Mouse (Mus musculus) frontal cortex, postnatal 14 days (tissue): ENCODE measurements around the gene Nfe2l3.

ENCODE experiments used
- DNase-seq, 2 experiments: peaks; one replicate each; pipeline ENCODE4 v3.0.0; 2022; ENCODE audit warnings: low spot score in 2 of 2

The Nfe2l3 gene

DNA sequence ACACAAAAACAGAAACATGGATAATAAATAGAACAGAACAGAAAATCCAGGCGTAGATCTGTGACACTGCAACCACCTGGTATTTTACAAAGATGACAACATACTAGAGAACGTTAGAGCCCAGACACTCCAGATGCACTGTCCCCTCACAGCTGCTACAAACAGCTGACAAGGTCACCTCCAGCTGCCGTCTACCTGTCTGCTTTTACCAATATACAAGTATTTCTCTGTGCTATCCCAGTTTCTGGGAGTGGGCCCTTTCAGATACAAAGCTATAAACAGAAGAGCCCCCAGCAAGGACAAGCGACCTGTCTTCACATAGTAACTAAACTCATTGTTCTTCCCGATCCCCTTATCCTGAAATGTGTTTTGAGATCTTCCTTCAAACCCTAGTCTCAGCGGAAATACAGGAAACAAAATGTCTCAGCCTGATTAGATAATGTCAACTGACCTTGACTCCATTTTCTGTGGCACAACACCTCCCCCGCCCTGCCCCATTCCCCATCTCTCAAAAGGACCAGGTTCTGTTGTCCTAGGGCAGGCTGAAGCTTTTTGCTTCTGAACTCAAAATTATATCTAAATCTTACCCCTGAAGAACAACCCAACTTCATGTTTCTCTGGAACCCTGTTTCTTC lies 53.7 kb downstream of the Nfe2l3 start:
- DNase-seq, result no peak

DNA sequence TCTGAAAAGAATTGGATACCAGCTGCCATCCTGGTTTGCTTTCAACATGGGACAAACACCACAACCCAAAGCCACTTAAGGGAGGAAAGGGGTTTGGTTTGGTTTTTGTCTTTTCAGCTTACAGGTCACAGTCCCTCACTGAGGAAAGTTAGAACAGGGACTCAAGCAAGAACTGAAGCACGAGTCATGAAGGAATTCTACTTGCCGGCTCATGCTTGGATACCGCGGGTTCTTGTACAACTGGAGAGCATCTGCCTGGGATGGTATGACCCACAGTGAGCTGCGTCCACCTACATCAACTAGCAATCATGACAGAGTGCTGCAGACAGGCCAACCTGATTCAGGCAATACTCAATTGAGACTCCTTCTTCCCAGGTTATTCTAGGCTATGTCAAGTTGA lies 54.3 kb downstream of the Nfe2l3 start:
- DNase-seq, result no peak

DNA sequence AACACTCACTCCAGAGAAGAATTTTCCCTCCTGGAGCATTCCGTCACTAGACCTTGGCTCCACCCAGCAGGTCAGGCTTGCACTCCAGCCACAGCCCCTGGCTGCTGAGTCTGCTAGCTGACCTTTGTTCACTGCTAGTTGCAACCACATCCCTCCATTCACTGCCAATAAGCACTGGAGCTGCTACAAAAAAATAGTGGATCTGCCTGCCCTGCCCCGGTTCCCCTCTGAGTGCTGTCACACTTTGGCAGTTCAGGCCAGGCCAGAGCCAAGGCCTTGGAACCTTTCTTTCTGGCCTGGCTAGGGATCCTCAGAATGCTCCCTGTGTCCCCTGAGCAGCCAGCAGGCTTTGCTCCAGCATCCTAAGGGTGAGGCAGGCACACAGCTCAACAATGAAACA lies 57.3 kb downstream of the Nfe2l3 start:
- no peak for DNase-seq

DNA sequence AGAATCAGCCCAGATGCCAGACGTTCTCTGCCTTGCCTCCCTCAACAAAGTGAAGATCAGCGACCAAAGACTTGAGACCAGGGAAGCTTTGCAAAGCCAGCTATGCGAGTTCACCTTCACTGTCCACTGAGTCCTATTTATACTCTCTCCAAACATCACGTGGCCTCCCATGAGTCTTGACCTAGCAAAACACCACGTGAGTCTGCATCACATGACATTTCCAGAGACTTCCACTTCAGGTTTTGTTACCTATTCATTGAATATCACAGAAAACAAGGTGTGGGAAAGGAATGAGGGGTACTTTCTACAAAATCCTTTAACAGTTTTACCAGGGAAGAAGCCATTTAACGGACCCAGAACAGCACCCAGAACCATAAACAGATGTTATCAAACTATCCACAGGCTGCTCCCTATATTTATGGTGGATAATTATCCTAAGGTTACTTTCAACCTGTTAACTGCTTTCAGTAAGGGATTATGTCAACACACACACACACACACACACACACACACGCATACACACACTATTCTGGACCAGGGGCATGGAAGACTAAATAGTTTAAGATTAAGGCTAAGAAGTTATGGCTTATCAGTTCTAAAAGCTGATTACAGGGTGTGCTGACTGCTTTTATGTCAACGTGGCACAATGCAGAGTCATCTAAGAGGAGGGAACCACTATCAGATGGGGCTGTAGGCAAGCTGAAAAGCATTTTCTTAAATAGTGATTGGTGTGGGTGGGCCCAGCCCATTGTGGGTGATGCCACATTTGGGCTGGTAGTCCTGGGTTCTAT lies 65.0 kb downstream of the Nfe2l3 start:
- no peak for DNase-seq

DNA sequence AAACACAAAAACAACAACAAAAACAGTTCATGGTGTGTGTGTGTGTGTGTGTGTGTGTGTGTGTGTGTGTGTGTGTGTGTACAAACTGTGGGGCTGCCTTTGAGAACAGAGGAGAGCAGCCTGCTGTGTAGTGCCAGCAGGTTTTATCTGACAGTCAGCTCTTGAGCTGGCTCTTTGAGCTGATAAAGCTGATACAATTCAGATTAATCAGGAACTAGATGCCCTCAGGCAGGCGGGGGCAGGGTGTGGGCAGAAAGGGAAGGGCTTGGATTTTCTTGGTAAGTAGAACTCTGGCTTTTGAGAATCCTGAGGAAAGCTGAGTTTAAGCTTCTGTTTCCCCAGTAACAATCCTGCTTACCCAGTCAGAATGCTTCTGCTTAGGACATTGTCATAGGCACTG lies 73.2 kb downstream of the Nfe2l3 start:
- no peak for DNase-seq

DNA sequence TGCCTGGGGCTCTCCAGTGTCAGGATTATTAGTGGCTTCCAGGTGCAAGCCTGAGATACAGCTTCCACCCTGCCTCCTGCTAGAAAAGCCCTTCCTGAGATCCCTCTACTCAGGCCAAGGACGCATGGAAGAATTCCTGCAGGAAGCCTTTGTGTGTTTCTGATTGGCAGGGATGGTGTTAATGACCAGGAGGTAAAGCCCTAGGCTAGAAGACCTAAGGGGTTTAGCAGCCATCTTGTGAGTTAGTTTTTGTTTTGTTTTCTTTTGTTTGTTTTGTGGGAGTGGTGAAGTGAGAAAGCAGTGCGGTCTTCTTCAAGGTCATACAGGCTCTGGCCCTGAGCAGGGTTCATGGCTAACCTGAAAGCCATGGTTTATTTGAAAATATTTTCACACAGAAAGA lies 75.1 kb downstream of the Nfe2l3 start:
- no peak for DNase-seq
